In genomic region chr3:102169197-102169905, GRCm38 (mm10) we compare ENCODE assay signal across 9 mouse cellular contexts. TPM values are rescaled to one million over a fixed set of nuclear protein-coding genes. Genes with fewer than 3 reads are reported as not detected.
DNase-seq lines count a peak whose midpoint lies in the region; ATAC-seq and TF ChIP-seq lines count a peak whose summit lies in the region.
"Had no signal": no experiment of that assay in that cellular context is flagged by ENCODE, and none has a peak within 500 bp of the region (broad histone marks: within the 10 kb centered on the region; RNA-seq: fewer than 3 reads in every experiment).

No protein-coding gene starts in this region.

- DNase-seq in forebrain, embryonic 10.5 days (ENCODE audit: extremely low spot score, low spot score), result no peak
- DNase-seq in kidney, postnatal 14 days, result peak; percentile 94
- DNase-seq in liver, embryonic 11.5 days (ENCODE audit: low spot score), result no peak
- DNase-seq in ovary, postnatal 10 days (ENCODE audit: low spot score), result peak; percentile 88
- peak; percentile 56 for DNase-seq in yolk sac, embryonic 10.5 days (ENCODE audit: low spot score)

- H3K4me1 ChIP-seq in forebrain, embryonic 12.5 days, result peaks cover 17% of the 10 kb centered on the region
- H3K4me1 ChIP-seq in forebrain, embryonic 10.5 days, result peaks cover 33% of the 10 kb centered on the region
- peaks cover 16% of the 10 kb centered on the region for H3K4me1 ChIP-seq in embryonic fibroblast, embryonic 13.5 days (ENCODE audit: control insufficient read depth, insufficient read depth, low read length)
- peaks cover 53% of the 10 kb centered on the region for H3K4me1 ChIP-seq in heart, embryonic 11.5 days (ENCODE audit: control insufficient read depth, insufficient read depth, low read length)
- peaks cover 20% of the 10 kb centered on the region for H3K4me1 ChIP-seq in liver, embryonic 11.5 days (replicated peaks; ENCODE audit: control insufficient read depth, insufficient read depth, low read length)

- no peak overlapping the region for H3K4me3 ChIP-seq in forebrain, embryonic 12.5 days (replicated peaks)
- H3K4me3 ChIP-seq in forebrain, embryonic 10.5 days, result no peak overlapping the region
- no peak overlapping the region for H3K4me3 ChIP-seq in embryonic fibroblast, embryonic 13.5 days (ENCODE audit: insufficient read depth, low read length)
- H3K4me3 ChIP-seq in heart, embryonic 11.5 days (ENCODE audit: low read depth, low read length), result no peak overlapping the region
- no peak overlapping the region for H3K4me3 ChIP-seq in liver, embryonic 11.5 days (ENCODE audit: low read depth, low read length)

- no peaks in the 10 kb centered on the region for H3K36me3 ChIP-seq in forebrain, embryonic 12.5 days (replicated peaks)
- 0 out of 2 replicates have a peak, but pooled peaks cover 1% of the 10 kb centered on the region for H3K36me3 ChIP-seq in forebrain, embryonic 10.5 days (replicated peaks)
- peaks cover 1% of the 10 kb centered on the region for H3K36me3 ChIP-seq in heart, embryonic 11.5 days (ENCODE audit: control insufficient read depth, insufficient read depth, low read length)
- peaks cover 1% of the 10 kb centered on the region; the same call in 1 of the 2 replicates for H3K36me3 ChIP-seq in liver, embryonic 11.5 days (ENCODE audit: control insufficient read depth, insufficient read depth, low read length)

- no peaks in the 10 kb centered on the region for H3K9me3 ChIP-seq in forebrain, embryonic 12.5 days
- no peaks in the 10 kb centered on the region for H3K9me3 ChIP-seq in forebrain, embryonic 10.5 days
- no peaks in the 10 kb centered on the region for H3K9me3 ChIP-seq in heart, embryonic 11.5 days (replicated peaks; ENCODE audit: control insufficient read depth, low read length)
- no peaks in the 10 kb centered on the region for H3K9me3 ChIP-seq in liver, embryonic 11.5 days (ENCODE audit: control insufficient read depth, low read length)

- no peaks in the 10 kb centered on the region; the same call in 1 of the 2 replicates for H3K27me3 ChIP-seq in forebrain, embryonic 12.5 days
- peaks cover 30% of the 10 kb centered on the region for H3K27me3 ChIP-seq in forebrain, embryonic 10.5 days (ENCODE audit: poor library complexity, severe bottlenecking)
- no peaks in the 10 kb centered on the region for H3K27me3 ChIP-seq in heart, embryonic 11.5 days (ENCODE audit: control insufficient read depth, insufficient read depth, low read length)
- no peaks in the 10 kb centered on the region for H3K27me3 ChIP-seq in liver, embryonic 11.5 days (replicated peaks; ENCODE audit: control insufficient read depth, insufficient read depth, low read length)

- H3K9ac ChIP-seq in forebrain, embryonic 12.5 days, result no peak overlapping the region
- no peak overlapping the region for H3K9ac ChIP-seq in heart, embryonic 11.5 days (ENCODE audit: low read depth, low read length)
- no peak overlapping the region for H3K9ac ChIP-seq in liver, embryonic 11.5 days (ENCODE audit: low read depth, low read length)
- H3K9ac ChIP-seq: liver, embryonic 14.5 days had no signal

- no peak overlapping the region for H3K4me2 ChIP-seq in forebrain, embryonic 12.5 days
- H3K4me2 ChIP-seq in heart, embryonic 11.5 days, result no peak overlapping the region
- no peak overlapping the region for H3K4me2 ChIP-seq in liver, embryonic 11.5 days

- peak overlapping the region; percentile 59 for H3K27ac ChIP-seq in forebrain, embryonic 12.5 days
- no peak overlapping the region for H3K27ac ChIP-seq in forebrain, embryonic 10.5 days
- peak overlapping the region; percentile 23 for H3K27ac ChIP-seq in embryonic fibroblast, embryonic 13.5 days (ENCODE audit: insufficient read depth, low read length)
- peak overlapping the region; percentile 72 for H3K27ac ChIP-seq in heart, embryonic 11.5 days (ENCODE audit: low read depth, low read length)
- peak overlapping the region; percentile 53; the same call in 1 of the 2 replicates for H3K27ac ChIP-seq in liver, embryonic 11.5 days (ENCODE audit: low read depth, low read length)

- ATAC-seq in forebrain, embryonic 12.5 days (ENCODE audit: low FRiP score), result peak; percentile 64; the same call in 1 of the 2 replicates
- ATAC-seq in heart, embryonic 11.5 days (replicated peaks; ENCODE audit: insufficient number of reproducible peaks, low FRiP score, low TSS enrichment), result no peak; the same call in 1 of the 2 replicates
- no peak for ATAC-seq in liver, embryonic 11.5 days (replicated peaks; ENCODE audit: low FRiP score)

- no peak for TF ChIP-seq CTCF in embryonic fibroblast, embryonic 13.5 days (IDR thresholded peaks at IDR 0.05; ENCODE audit: borderline replicate concordance, insufficient read depth, low read length)

- WGBS in forebrain, embryonic 12.5 days, result 65% methylated on average over 13 of the region's 13 CpGs
- WGBS in forebrain, embryonic 10.5 days, result 92% methylated on average over 13 of the region's 13 CpGs
- whole genome bisulfite sequencing in heart, embryonic 11.5 days (ENCODE audit: insufficient replicate concordance), result 36% methylated on average over 13 of the region's 13 CpGs
- WGBS in liver, embryonic 11.5 days, result 82% methylated on average over 13 of the region's 13 CpGs

- no peak for TF ChIP-seq POLR2A in embryonic fibroblast, embryonic 13.5 days (IDR thresholded peaks at IDR 0.05; ENCODE audit: low read depth, low read length)

RNA-seq across cellular contexts. Expression of gene Vangl1, which starts 35.1 kb away (rescaled TPM):
- polyA plus RNA-seq in forebrain, embryonic 12.5 days (2016; fragmentation: Nextera tagmentation; extraction: Ambion mirVana), result 4.3 and 5.8 TPM in 2 replicates
- 9.5 and 11.0 TPM in 2 replicates for polyA plus RNA-seq in forebrain, embryonic 10.5 days (2016; fragmentation: Nextera tagmentation; extraction: Ambion mirVana)
- polyA plus RNA-seq in embryonic fibroblast, embryonic 13.5 days (2011; ENCODE audit: insufficient read length, low read depth, missing spikeins), result 23.2 and 30.0 TPM in 2 replicates
- polyA plus RNA-seq in heart, embryonic 11.5 days (2014; fragmentation: Nextera tagmentation; extraction: Ambion mirVana), result 29.4 and 31.6 TPM in 2 replicates
- polyA plus RNA-seq in liver, embryonic 11.5 days (2014; fragmentation: Nextera tagmentation; extraction: Ambion mirVana), result 52.9 and 59.3 TPM in 2 replicates

Comparison
In these comparisons a context has a peak if more than half of its experiments do, and no peak if none do; other contexts are left out.
1. DNase-seq: peak in kidney, postnatal 14 days (single experiment), ovary, postnatal 10 days (single experiment) and yolk sac, embryonic 10.5 days (single experiment); none in forebrain, embryonic 10.5 days (single experiment) and liver, embryonic 11.5 days (single experiment).